Mouse (Mus musculus): ENCODE measurements around the gene Scgb1a1.

DNA sequence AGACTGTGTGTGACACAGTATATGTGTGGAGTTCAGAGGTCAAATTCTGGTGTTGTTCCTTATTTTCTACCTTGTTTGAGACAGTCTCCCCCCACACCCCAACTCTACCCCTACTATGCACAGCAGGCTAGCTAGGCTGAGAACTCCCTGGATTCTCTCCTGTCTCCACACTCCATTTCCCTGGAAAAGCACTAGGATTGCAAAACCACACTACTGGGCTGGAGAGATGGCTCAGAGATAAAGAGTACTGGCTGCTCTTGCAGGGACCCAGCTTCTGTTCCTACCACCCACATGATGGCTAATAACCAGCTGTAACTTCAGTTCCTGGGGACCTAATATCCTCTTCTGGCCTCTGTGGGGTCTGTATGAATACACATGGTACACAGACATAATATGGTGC is 30.1 kb downstream of the Scgb1a1 start:
- TF ChIP-seq GATA1 (IDR thresholded peaks at IDR 0.05; ENCODE audit: low read length), result no peak
- TF ChIP-seq TAL1 (IDR thresholded peaks at IDR 0.05; ENCODE audit: low read length), result no peak
